Mouse (Mus musculus): ENCODE data around the gene Mdk.
A peak's percentile ranks its signal among the peaks of the same experiment; 100 is the strongest.

GRCm38 (mm10) chr2:91963443-91963932, 31.4 kb upstream of the Mdk start:
- peak; percentile 89 for TF ChIP-seq CTCF (IDR thresholded peaks at IDR 0.05; ENCODE audit: low read depth)
- TF ChIP-seq EP300 (IDR thresholded peaks at IDR 0.05; ENCODE audit: low read depth) = no peak
